Mouse (Mus musculus): ENCODE measurements at regions not wholly inside any gene's neighbourhood (a gene's known extent, or its start where the extent isn't known, plus 50 kb on each side); places are given as distances from the start of the nearest gene placed in this dataset.

GRCm38 (mm10) chr15:59830553-59831462, 185.6 kb downstream of the 4933412E24Rik start:
- DNase-seq (ENCODE audit: low spot score) (no peak), ATAC-seq (ENCODE audit: low FRiP score) (no peak)
- Histone ChIP-seq H3K36me3 (ENCODE audit: insufficient read depth, low read length) (no peaks in the 10 kb centered on the region), H3K4me2 (ENCODE audit: low read depth, low read length, poor library complexity, severe bottlenecking) (no peak overlapping the region), H3K4me1 (ENCODE audit: insufficient read depth, low read length) (no peaks in the 10 kb centered on the region), H3K9ac (replicated peaks; ENCODE audit: low read length, poor library complexity, severe bottlenecking) (no peak overlapping the region), H3K27ac (ENCODE audit: low read depth, low read length) (no peak overlapping the region), H3K9me3 (ENCODE audit: low read length) (no peaks in the 10 kb centered on the region), H3K27me3 (ENCODE audit: insufficient read depth, low read length) (no peaks in the 10 kb centered on the region), H3K4me3 (ENCODE audit: low read depth, low read length) (no peak overlapping the region)
- 88% methylated on average over 17 of the region's 17 CpGs for WGBS
- TF ChIP-seq CTCF (IDR thresholded peaks at IDR 0.05): no peak

GRCm38 (mm10) chr15:59828421-59828820, 188.0 kb downstream of the 4933412E24Rik start:
- H3K27ac ChIP-seq (ENCODE audit: low read depth, low read length): no peak overlapping the region
- H3K9me3 ChIP-seq (ENCODE audit: low read length): no peaks in the 10 kb centered on the region
- H3K4me1 ChIP-seq (ENCODE audit: insufficient read depth, low read length): no peaks in the 10 kb centered on the region
- peak; percentile 83 for TF ChIP-seq CTCF (IDR thresholded peaks at IDR 0.05)
- no peak overlapping the region for H3K4me3 ChIP-seq (ENCODE audit: low read depth, low read length)
- DNase-seq (ENCODE audit: low spot score): peak; percentile 89
- no peaks in the 10 kb centered on the region for H3K27me3 ChIP-seq (ENCODE audit: insufficient read depth, low read length)
- no peak overlapping the region for H3K9ac ChIP-seq (replicated peaks; ENCODE audit: low read length, poor library complexity, severe bottlenecking)
- 21% methylated on average over 5 of the region's 5 CpGs for WGBS
- peak; percentile 47 for ATAC-seq (ENCODE audit: low FRiP score)
- H3K4me2 ChIP-seq (ENCODE audit: low read depth, low read length, poor library complexity, severe bottlenecking): no peak overlapping the region
- no peaks in the 10 kb centered on the region for H3K36me3 ChIP-seq (ENCODE audit: insufficient read depth, low read length)

GRCm38 (mm10) chr15:59826164-59826950, 190.1 kb downstream of the 4933412E24Rik start:
- ATAC-seq (ENCODE audit: low FRiP score) (peak; percentile 29; the same call in 1 of the 2 replicates), DNase-seq (ENCODE audit: low spot score) (peak; percentile 85)
- TF ChIP-seq CTCF (IDR thresholded peaks at IDR 0.05): no peak
- Histone ChIP-seq H3K4me3 (ENCODE audit: low read depth, low read length) (no peak overlapping the region), H3K9ac (replicated peaks; ENCODE audit: low read length, poor library complexity, severe bottlenecking) (no peak overlapping the region), H3K4me2 (ENCODE audit: low read depth, low read length, poor library complexity, severe bottlenecking) (no peak overlapping the region), H3K27me3 (ENCODE audit: insufficient read depth, low read length) (no peaks in the 10 kb centered on the region), H3K4me1 (ENCODE audit: insufficient read depth, low read length) (no peaks in the 10 kb centered on the region), H3K27ac (ENCODE audit: low read depth, low read length) (no peak overlapping the region), H3K9me3 (ENCODE audit: low read length) (no peaks in the 10 kb centered on the region), H3K36me3 (ENCODE audit: insufficient read depth, low read length) (no peaks in the 10 kb centered on the region)
- WGBS: 47% methylated on average over 14 of the region's 14 CpGs

- no peaks in the 10 kb centered on the region for H3K9me3 ChIP-seq (ENCODE audit: low read length)
- ATAC-seq (ENCODE audit: low FRiP score) (no peak), DNase-seq (ENCODE audit: low spot score) (no peak)
- H3K27ac ChIP-seq (ENCODE audit: low read depth, low read length): no peak overlapping the region
- H3K27me3 ChIP-seq (ENCODE audit: insufficient read depth, low read length): no peaks in the 10 kb centered on the region
- no peak overlapping the region for H3K9ac ChIP-seq (replicated peaks; ENCODE audit: low read length, poor library complexity, severe bottlenecking)
- H3K4me3 ChIP-seq (ENCODE audit: low read depth, low read length): no peak overlapping the region
- H3K36me3 ChIP-seq (ENCODE audit: insufficient read depth, low read length): no peaks in the 10 kb centered on the region
- H3K4me1 ChIP-seq (ENCODE audit: insufficient read depth, low read length): no peaks in the 10 kb centered on the region
- no peak overlapping the region for H3K4me2 ChIP-seq (ENCODE audit: low read depth, low read length, poor library complexity, severe bottlenecking)
- no peak for TF ChIP-seq CTCF (IDR thresholded peaks at IDR 0.05)
- WGBS: 70% methylated on average over 2 of the region's 2 CpGs
Observed at GRCm38 (mm10) chr15:59823921-59824320, 192.5 kb downstream of the 4933412E24Rik start.

- TF ChIP-seq CTCF (IDR thresholded peaks at IDR 0.05): no peak
- Histone ChIP-seq H3K4me1 (ENCODE audit: insufficient read depth, low read length) (no peaks in the 10 kb centered on the region), H3K4me2 (ENCODE audit: low read depth, low read length, poor library complexity, severe bottlenecking) (no peak overlapping the region), H3K36me3 (ENCODE audit: insufficient read depth, low read length) (no peaks in the 10 kb centered on the region), H3K27me3 (ENCODE audit: insufficient read depth, low read length) (no peaks in the 10 kb centered on the region), H3K27ac (ENCODE audit: low read depth, low read length) (no peak overlapping the region), H3K9ac (replicated peaks; ENCODE audit: low read length, poor library complexity, severe bottlenecking) (no peak overlapping the region), H3K9me3 (ENCODE audit: low read length) (no peaks in the 10 kb centered on the region), H3K4me3 (ENCODE audit: low read depth, low read length) (no peak overlapping the region)
- DNase-seq (ENCODE audit: low spot score) (no peak), ATAC-seq (ENCODE audit: low FRiP score) (no peak)
- WGBS: 71% methylated on average over 3 of the region's 3 CpGs
Observed at GRCm38 (mm10) chr15:59822995-59823681, 193.3 kb downstream of the 4933412E24Rik start.
